Mouse (Mus musculus) hindbrain, embryonic 11.5 days (tissue): ENCODE data around the gene Tkt. TPM values are rescaled to one million over a fixed set of nuclear protein-coding genes. Genes with fewer than 3 reads are reported as not detected.
A peak's percentile ranks its signal among the peaks of the same experiment; 100 is the strongest.

Source experiments
- ATAC-seq: fragments of 200-750 bp; cut with Nextera tagmentation; 2 replicates; pipeline ENCODE4 v1.8.0; 2017; ENCODE audit warnings: mild to moderate bottlenecking, moderate TSS enrichment, moderate library complexity; ENCODE audit not compliant: low FRiP score
- DNase-seq: peaks from one replicate; pipeline ENCODE4 v3.0.0-alpha.2; 2015; ENCODE audit warnings: low spot score
- H3K27ac ChIP-seq: fragments of 300-500 bp; sonication (generic); 2 replicates; pipeline ENCODE4 v1.5.1; 2014; ENCODE audit warnings: mild to moderate bottlenecking, low read depth, low read length
- H3K27me3 ChIP-seq: fragments of 300-500 bp; sonication (generic); 2 replicates; pipeline ENCODE4 v1.6.1; 2014; ENCODE audit warnings: mild to moderate bottlenecking, low read length, moderate library complexity, mixed read lengths; ENCODE audit not compliant: control insufficient read depth, insufficient read depth
- H3K36me3 ChIP-seq: fragments of 300-500 bp; sonication (generic); 2 replicates; pipeline ENCODE4 v1.6.1; 2014; ENCODE audit warnings: mild to moderate bottlenecking, low read length, moderate library complexity, mixed read lengths; ENCODE audit not compliant: control insufficient read depth, insufficient read depth
- H3K4me1 ChIP-seq: fragments of 300-500 bp; sonication (generic); replicated peaks from 2 replicates; pipeline ENCODE4 v1.6.1; 2014; ENCODE audit warnings: low read length, mixed read lengths; ENCODE audit not compliant: control insufficient read depth, insufficient read depth
- H3K4me2 ChIP-seq: fragments of 300-500 bp; sonication (generic); replicated peaks from 2 replicates; pipeline ENCODE4 v1.6.1; 2014; ENCODE audit warnings: mild to moderate bottlenecking, low read depth, low read length
- H3K4me3 ChIP-seq: fragments of 300-500 bp; sonication (generic); 2 replicates; pipeline ENCODE4 v1.5.1; 2014; ENCODE audit warnings: low read depth, low read length
- H3K9ac ChIP-seq: fragments of 300-500 bp; sonication (generic); 2 replicates; pipeline ENCODE4 v1.6.1; 2014; ENCODE audit warnings: low read depth, low read length
- H3K9me3 ChIP-seq: fragments of 300-500 bp; sonication (generic); 2 replicates; pipeline ENCODE4 v1.6.1; 2016; ENCODE audit warnings: low read length; ENCODE audit not compliant: control insufficient read depth
- WGBS: fragments of 180-500 bp; shearing (Covaris S2); extraction: QIAGEN DNeasy Blood & Tissue Kit; methylation state at CpG from one replicate; pipeline ENCODE4 v1.1.7; 2014; 5-methylcytosine and 5-hydroxymethylcytosine counted together
- polyA plus RNA-seq: library from polyadenylated mRNA; unstranded; fragments of >200 nt; fragmentation: Nextera tagmentation; extraction: Ambion mirVana; gene quantifications from 2 replicates; pipeline ENCODE4 v1.2.1, GENCODE M21; 2014

Tkt gene
- 65.8 and 131 TPM in 2 replicates for polyA plus RNA-seq

- Histone ChIP-seq H3K4me1 (0 out of 2 replicates have a peak, but pooled peaks cover 9% of the 10 kb centered on the region), H3K36me3 (no peaks in the 10 kb centered on the region), H3K27ac (peak within 1 kb of the TSS; percentile 82), H3K27me3 (no peaks in the 10 kb centered on the region), H3K9ac (peak within 1 kb of the TSS; percentile 91), H3K4me3 (peak within 1 kb of the TSS; percentile 68), H3K4me2 (peak within 1 kb of the TSS; percentile 72), H3K9me3 (no peaks in the 10 kb centered on the region)
- ATAC-seq (peak; percentile 29; the same call in 1 of the 2 replicates), DNase-seq (peak; percentile 46)
- WGBS = 26% methylated on average over 8 of the region's 8 CpGs
Measured at GRCm38 (mm10) chr14:30548131-30548720, at the start of gene Tkt. TSS of gene Tkt (plus strand) at chr14:30548359.

- Histone ChIP-seq H3K36me3 (no peaks in the 10 kb centered on the region), H3K4me3 (no peak overlapping the region), H3K4me1 (no peaks in the 10 kb centered on the region), H3K9ac (no peak overlapping the region), H3K9me3 (no peaks in the 10 kb centered on the region), H3K4me2 (no peak overlapping the region), H3K27me3 (no peaks in the 10 kb centered on the region), H3K27ac (no peak overlapping the region)
- DNase-seq (no peak), ATAC-seq (no peak)
- WGBS = 90% methylated on average over 5 of the region's 5 CpGs
Measured at GRCm38 (mm10) chr14:30504990-30505389, 43.2 kb upstream of the Tkt start.

- H3K27ac ChIP-seq = no peak overlapping the region
- H3K9ac ChIP-seq = no peak overlapping the region
- no peak for DNase-seq
- no peaks in the 10 kb centered on the region for H3K27me3 ChIP-seq
- no peaks in the 10 kb centered on the region for H3K9me3 ChIP-seq
- H3K36me3 ChIP-seq = 0 out of 2 replicates have a peak, but pooled peaks cover 2% of the 10 kb centered on the region
- H3K4me3 ChIP-seq = no peak overlapping the region
- WGBS = 95% methylated on average over 6 of the region's 6 CpGs
- H3K4me1 ChIP-seq = no peaks in the 10 kb centered on the region
- no peak for ATAC-seq
- H3K4me2 ChIP-seq = no peak overlapping the region
Measured at GRCm38 (mm10) chr14:30510214-30510763, 37.9 kb upstream of the Tkt start.

GRCm38 (mm10) chr14:30512896-30513295 is 35.3 kb upstream of the Tkt start:
- no peak overlapping the region for H3K4me2 ChIP-seq
- 0 out of 2 replicates have a peak, but pooled peaks cover 2% of the 10 kb centered on the region for H3K36me3 ChIP-seq
- ATAC-seq (no peak), DNase-seq (no peak)
- H3K27ac ChIP-seq = no peak overlapping the region
- 94% methylated on average over 5 of the region's 5 CpGs for WGBS
- no peak overlapping the region for H3K4me3 ChIP-seq
- H3K4me1 ChIP-seq = no peaks in the 10 kb centered on the region
- H3K9ac ChIP-seq = no peak overlapping the region
- no peaks in the 10 kb centered on the region for H3K9me3 ChIP-seq
- no peaks in the 10 kb centered on the region for H3K27me3 ChIP-seq

GRCm38 (mm10) chr14:30515931-30516723 is 32.0 kb upstream of the Tkt start:
- H3K9ac ChIP-seq = no peak overlapping the region
- no peaks in the 10 kb centered on the region for H3K9me3 ChIP-seq
- no peaks in the 10 kb centered on the region for H3K27me3 ChIP-seq
- WGBS = 93% methylated on average over 13 of the region's 13 CpGs
- DNase-seq (peak; percentile 19), ATAC-seq (no peak)
- H3K4me1 ChIP-seq = no peaks in the 10 kb centered on the region
- no peak overlapping the region for H3K4me2 ChIP-seq
- H3K4me3 ChIP-seq = no peak overlapping the region
- 0 out of 2 replicates have a peak, but pooled peaks cover 9% of the 10 kb centered on the region for H3K36me3 ChIP-seq
- no peak overlapping the region for H3K27ac ChIP-seq

- WGBS = 89% methylated on average over 5 of the region's 5 CpGs
- H3K9me3 ChIP-seq = no peaks in the 10 kb centered on the region
- DNase-seq (no peak), ATAC-seq (no peak)
- no peak overlapping the region for H3K9ac ChIP-seq
- H3K27ac ChIP-seq = no peak overlapping the region
- no peaks in the 10 kb centered on the region for H3K4me1 ChIP-seq
- no peak overlapping the region for H3K4me2 ChIP-seq
- H3K4me3 ChIP-seq = no peak overlapping the region
- H3K36me3 ChIP-seq = peaks cover 13% of the 10 kb centered on the region; the same call in 1 of the 2 replicates
- H3K27me3 ChIP-seq = no peaks in the 10 kb centered on the region
Measured at GRCm38 (mm10) chr14:30519323-30519722, 28.8 kb upstream of the Tkt start.

GRCm38 (mm10) chr14:30523356-30523755 is 24.8 kb upstream of the Tkt start:
- Histone ChIP-seq H3K9me3 (no peaks in the 10 kb centered on the region), H3K4me1 (no peaks in the 10 kb centered on the region), H3K27ac (no peak overlapping the region), H3K36me3 (peaks cover 13% of the 10 kb centered on the region; the same call in 1 of the 2 replicates), H3K4me2 (no peak overlapping the region), H3K27me3 (no peaks in the 10 kb centered on the region), H3K9ac (no peak overlapping the region), H3K4me3 (no peak overlapping the region)
- WGBS = 66% methylated on average over 6 of the region's 6 CpGs
- DNase-seq (no peak), ATAC-seq (no peak)

GRCm38 (mm10) chr14:30528392-30528791 is 19.8 kb upstream of the Tkt start:
- Histone ChIP-seq H3K36me3 (peaks cover 3% of the 10 kb centered on the region; the same call in 1 of the 2 replicates), H3K27me3 (no peaks in the 10 kb centered on the region), H3K4me2 (no peak overlapping the region), H3K9ac (no peak overlapping the region), H3K9me3 (no peaks in the 10 kb centered on the region), H3K4me3 (no peak overlapping the region), H3K27ac (no peak overlapping the region), H3K4me1 (no peaks in the 10 kb centered on the region)
- no peak for DNase-seq
- ATAC-seq = no peak
- WGBS = 92% methylated on average over 10 of the region's 10 CpGs
